Mouse (Mus musculus) thymus, adult 2 months (tissue): ENCODE data around the gene Man1c1. TPM values are rescaled to one million over a fixed set of nuclear protein-coding genes. Genes with fewer than 3 reads are reported as not detected.

ENCODE experiments used
- DNase-seq: peaks from one replicate; pipeline ENCODE4 v3.0.0; 2021
- H3K27ac ChIP-seq: fragments of 200-500 bp; 2 replicates; pipeline ENCODE4 v1.5.1; 2012; ENCODE audit warnings: low read length, control low read depth; ENCODE audit not compliant: control insufficient read depth, insufficient read depth
- H3K27me3 ChIP-seq: fragments of 200-500 bp; 2 replicates; pipeline ENCODE4 v1.6.1; 2012; ENCODE audit warnings: mild to moderate bottlenecking, low read length, moderate library complexity, mixed read lengths; ENCODE audit not compliant: control insufficient read depth, insufficient read depth
- H3K36me3 ChIP-seq: fragments of 200-500 bp; 2 replicates; pipeline ENCODE4 v1.6.1; 2012; ENCODE audit warnings: mild to moderate bottlenecking, low read length, moderate library complexity; ENCODE audit not compliant: control insufficient read depth, insufficient read depth
- H3K4me1 ChIP-seq: fragments of 200-500 bp; replicated peaks from 2 replicates; pipeline ENCODE4 v1.6.1; 2012; ENCODE audit warnings: low read length; ENCODE audit not compliant: control insufficient read depth, insufficient read depth
- H3K4me3 ChIP-seq: fragments of 200-500 bp; 2 replicates; pipeline ENCODE4 v1.5.1; 2012; ENCODE audit warnings: mild to moderate bottlenecking, low read length, control low read depth, moderate library complexity; ENCODE audit not compliant: control insufficient read depth, insufficient read depth
- CTCF ChIP-seq: fragments of 200-500 bp; IDR thresholded peaks from 2 replicates; pipeline ENCODE4 v1.5.1; 2012; ENCODE audit warnings: mild to moderate bottlenecking, control low read depth, low read length, moderate library complexity, borderline replicate concordance; ENCODE audit not compliant: control insufficient read depth, poor library complexity, insufficient read depth; ENCODE audit errors: extremely low read depth
- POLR2A ChIP-seq: fragments of 200-500 bp; IDR thresholded peaks from 2 replicates; pipeline ENCODE4 v1.6.1; 2012; ENCODE audit warnings: mild to moderate bottlenecking, low read length, control low read depth, moderate library complexity; ENCODE audit not compliant: control insufficient read depth, poor library complexity, insufficient read depth; ENCODE audit errors: extremely low read depth
- WGBS: fragments of 180-500 bp; shearing (Covaris S2); methylation state at CpG from one replicate; pipeline ENCODE4 v1.1.7; 2018; 5-methylcytosine and 5-hydroxymethylcytosine counted together
- polyA plus RNA-seq: library from polyadenylated mRNA; depleted of rRNA; stranded (reverse); fragments of >200 nt; gene quantifications from 2 replicates; pipeline ENCODE4 v1.2.3, GENCODE M21; 2012

Man1c1 gene
- polyA plus RNA-seq, 1 experiment: 5.5 TPM

- Histone ChIP-seq H3K27ac (no peak overlapping the region), H3K27me3 (no peaks in the 10 kb centered on the region; the same call in 1 of the 2 replicates), H3K4me1 (0 out of 2 replicates have a peak, but pooled peaks cover 3% of the 10 kb centered on the region), H3K4me3 (no peak overlapping the region), H3K36me3 (no peaks in the 10 kb centered on the region)
- 7% methylated on average over 16 of the region's 16 CpGs for WGBS
- DNase-seq: no peak
- TF ChIP-seq CTCF (no peak), POLR2A (no peak)
Measured at GRCm38 (mm10) chr4:134671660-134672173, 32.4 kb downstream of the Man1c1 start.

- Histone ChIP-seq H3K36me3 (no peaks in the 10 kb centered on the region), H3K4me1 (0 out of 2 replicates have a peak, but pooled peaks cover 3% of the 10 kb centered on the region), H3K27ac (no peak overlapping the region), H3K4me3 (no peak overlapping the region), H3K27me3 (no peaks in the 10 kb centered on the region; the same call in 1 of the 2 replicates)
- 86% methylated on average over 17 of the region's 17 CpGs for WGBS
- no peak for TF ChIP-seq POLR2A
- TF ChIP-seq CTCF: no peak
- DNase-seq: no peak
Measured at GRCm38 (mm10) chr4:134669742-134670354, 34.2 kb downstream of the Man1c1 start.

GRCm38 (mm10) chr4:134668355-134669028 is 35.6 kb downstream of the Man1c1 start:
- WGBS: 90% methylated on average over 12 of the region's 12 CpGs
- no peak overlapping the region for H3K27ac ChIP-seq
- H3K4me1 ChIP-seq: 0 out of 2 replicates have a peak, but pooled peaks cover 3% of the 10 kb centered on the region
- H3K27me3 ChIP-seq: no peaks in the 10 kb centered on the region; the same call in 1 of the 2 replicates
- no peak for DNase-seq
- no peaks in the 10 kb centered on the region for H3K36me3 ChIP-seq
- no peak for TF ChIP-seq POLR2A
- no peak for TF ChIP-seq CTCF
- no peak overlapping the region for H3K4me3 ChIP-seq

GRCm38 (mm10) chr4:134666391-134666790 is 37.7 kb downstream of the Man1c1 start:
- DNase-seq: no peak
- H3K27ac ChIP-seq: no peak overlapping the region
- 95% methylated on average over 19 of the region's 19 CpGs for WGBS
- no peaks in the 10 kb centered on the region for H3K27me3 ChIP-seq
- H3K4me3 ChIP-seq: no peak overlapping the region
- no peaks in the 10 kb centered on the region for H3K36me3 ChIP-seq
- TF ChIP-seq CTCF (no peak), POLR2A (no peak)
- no peaks in the 10 kb centered on the region for H3K4me1 ChIP-seq

GRCm38 (mm10) chr4:134663052-134663451 is 41.0 kb downstream of the Man1c1 start:
- H3K4me1 ChIP-seq: no peaks in the 10 kb centered on the region
- no peak for DNase-seq
- WGBS: 93% methylated on average over 10 of the region's 10 CpGs
- TF ChIP-seq CTCF (no peak), POLR2A (no peak)
- H3K4me3 ChIP-seq: no peak overlapping the region
- no peaks in the 10 kb centered on the region for H3K27me3 ChIP-seq
- H3K36me3 ChIP-seq: no peaks in the 10 kb centered on the region
- H3K27ac ChIP-seq: no peak overlapping the region

- no peak overlapping the region for H3K27ac ChIP-seq
- H3K27me3 ChIP-seq: no peaks in the 10 kb centered on the region
- WGBS: 97% methylated on average over 18 of the region's 18 CpGs
- DNase-seq: no peak
- H3K4me1 ChIP-seq: no peaks in the 10 kb centered on the region
- TF ChIP-seq CTCF: no peak
- no peak for TF ChIP-seq POLR2A
- H3K4me3 ChIP-seq: no peak overlapping the region
- H3K36me3 ChIP-seq: no peaks in the 10 kb centered on the region
Measured at GRCm38 (mm10) chr4:134660630-134661183, 43.4 kb downstream of the Man1c1 start.
